Mouse (Mus musculus): Measurements from ENCODE around the gene Colgalt2. TPM values are rescaled to one million over a fixed set of nuclear protein-coding genes. Genes with fewer than 3 reads are reported as not detected.

Colgalt2 gene
- polyA plus RNA-seq, 1 experiment from 2014 or later: 3.5 TPM

DNA sequence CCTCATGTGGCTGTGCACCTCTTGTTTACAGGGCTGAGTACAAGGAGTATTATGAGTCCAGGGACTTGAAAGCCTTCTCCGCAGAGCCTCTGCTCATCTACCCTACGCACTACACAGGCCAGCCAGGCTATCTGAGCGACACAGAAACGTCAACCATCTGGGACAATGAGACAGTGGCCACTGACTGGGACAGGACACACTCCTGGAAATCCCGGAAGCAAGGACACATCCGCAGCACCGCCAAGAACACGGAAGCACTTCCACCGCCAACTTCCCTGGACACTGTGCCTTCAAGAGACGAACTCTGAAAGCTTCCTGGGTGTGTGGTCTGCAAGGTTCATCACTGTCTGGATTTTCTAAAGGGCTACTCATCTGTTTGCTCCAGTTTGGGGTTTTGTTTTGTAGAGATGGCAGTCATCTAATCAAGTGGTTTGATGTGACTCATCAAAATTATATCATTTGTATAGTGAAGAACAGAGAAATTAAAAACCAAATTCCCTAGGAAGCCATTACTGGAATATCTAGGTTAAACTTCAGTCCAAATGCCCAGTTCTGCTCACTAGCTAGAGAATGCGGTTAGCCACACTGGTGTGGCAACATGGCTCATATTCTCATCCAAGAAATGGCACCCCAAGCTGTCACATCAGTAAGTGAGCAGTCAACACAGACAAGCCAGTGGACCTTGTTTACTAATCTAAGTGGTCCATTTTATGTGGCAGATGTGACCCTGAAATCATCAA, 109.0 kb downstream of the Colgalt2 start:
- Histone ChIP-seq H3K4me2 (no peak overlapping the region), H3K9me3 (replicated peaks; ENCODE audit: control insufficient read depth, low read length) (no peaks in the 10 kb centered on the region), H3K9ac (ENCODE audit: low read depth, low read length) (no peak overlapping the region), H3K27ac (ENCODE audit: low read depth, low read length) (no peak overlapping the region), H3K36me3 (ENCODE audit: control insufficient read depth, insufficient read depth, low read length) (no peaks in the 10 kb centered on the region), H3K27me3 (ENCODE audit: control insufficient read depth, insufficient read depth, low read length) (no peaks in the 10 kb centered on the region), H3K4me3 (ENCODE audit: low read depth, low read length) (no peak overlapping the region), H3K4me1 (ENCODE audit: control insufficient read depth, insufficient read depth, low read length) (no peaks in the 10 kb centered on the region)
- ATAC-seq (replicated peaks; ENCODE audit: insufficient number of reproducible peaks, low FRiP score, low TSS enrichment): no peak
- 88% methylated on average over 11 of the region's 11 CpGs for WGBS (ENCODE audit: insufficient replicate concordance)

DNA sequence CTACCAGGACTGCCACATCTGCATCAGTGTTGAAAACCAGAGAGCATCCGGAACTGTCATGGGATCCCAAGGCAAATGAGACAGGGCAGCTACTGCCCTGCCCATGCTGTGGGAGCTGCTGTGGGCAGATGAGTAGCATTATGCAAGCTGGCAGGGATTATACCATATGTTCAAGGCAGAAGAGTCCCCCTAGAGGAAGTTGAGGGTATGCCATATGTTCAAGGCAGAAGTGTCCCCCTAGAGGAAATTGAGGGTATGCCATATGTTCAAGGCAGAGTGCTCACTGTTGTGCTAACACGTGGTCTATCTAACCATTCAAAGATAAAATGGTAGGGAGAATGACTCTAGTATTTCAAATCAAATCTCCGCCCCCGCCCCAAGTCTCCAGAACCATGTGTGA, 111.6 kb downstream of the Colgalt2 start:
- Histone ChIP-seq H3K4me1 (ENCODE audit: control insufficient read depth, insufficient read depth, low read length) (peaks cover 10% of the 10 kb centered on the region), H3K9me3 (replicated peaks; ENCODE audit: control insufficient read depth, low read length) (no peaks in the 10 kb centered on the region), H3K9ac (ENCODE audit: low read depth, low read length) (no peak overlapping the region), H3K27ac (ENCODE audit: low read depth, low read length) (no peak overlapping the region), H3K4me3 (ENCODE audit: low read depth, low read length) (no peak overlapping the region), H3K36me3 (ENCODE audit: control insufficient read depth, insufficient read depth, low read length) (no peaks in the 10 kb centered on the region), H3K27me3 (ENCODE audit: control insufficient read depth, insufficient read depth, low read length) (no peaks in the 10 kb centered on the region), H3K4me2 (no peak overlapping the region)
- ATAC-seq (replicated peaks; ENCODE audit: insufficient number of reproducible peaks, low FRiP score, low TSS enrichment): no peak
- 63% methylated on average over 4 of the region's 4 CpGs for WGBS (ENCODE audit: insufficient replicate concordance)

- WGBS (ENCODE audit: insufficient replicate concordance): 56% methylated on average over 4 of the region's 4 CpGs
- Histone ChIP-seq H3K4me3 (ENCODE audit: low read depth, low read length) (no peak overlapping the region), H3K9me3 (replicated peaks; ENCODE audit: control insufficient read depth, low read length) (no peaks in the 10 kb centered on the region), H3K27ac (ENCODE audit: low read depth, low read length) (peak overlapping the region; percentile 50; the same call in 1 of the 2 replicates), H3K4me2 (peak overlapping the region; percentile 37), H3K27me3 (ENCODE audit: control insufficient read depth, insufficient read depth, low read length) (no peaks in the 10 kb centered on the region), H3K36me3 (ENCODE audit: control insufficient read depth, insufficient read depth, low read length) (0 out of 2 replicates have a peak, but pooled peaks cover 3% of the 10 kb centered on the region), H3K4me1 (ENCODE audit: control insufficient read depth, insufficient read depth, low read length) (peaks cover 10% of the 10 kb centered on the region), H3K9ac (ENCODE audit: low read depth, low read length) (peak overlapping the region; percentile 43; the same call in 1 of the 2 replicates)
- ATAC-seq (replicated peaks; ENCODE audit: insufficient number of reproducible peaks, low FRiP score, low TSS enrichment): no peak
These were observed 114.6 kb downstream of the Colgalt2 start for GRCm38 (mm10) chr1:152514256-152514655.

DNA sequence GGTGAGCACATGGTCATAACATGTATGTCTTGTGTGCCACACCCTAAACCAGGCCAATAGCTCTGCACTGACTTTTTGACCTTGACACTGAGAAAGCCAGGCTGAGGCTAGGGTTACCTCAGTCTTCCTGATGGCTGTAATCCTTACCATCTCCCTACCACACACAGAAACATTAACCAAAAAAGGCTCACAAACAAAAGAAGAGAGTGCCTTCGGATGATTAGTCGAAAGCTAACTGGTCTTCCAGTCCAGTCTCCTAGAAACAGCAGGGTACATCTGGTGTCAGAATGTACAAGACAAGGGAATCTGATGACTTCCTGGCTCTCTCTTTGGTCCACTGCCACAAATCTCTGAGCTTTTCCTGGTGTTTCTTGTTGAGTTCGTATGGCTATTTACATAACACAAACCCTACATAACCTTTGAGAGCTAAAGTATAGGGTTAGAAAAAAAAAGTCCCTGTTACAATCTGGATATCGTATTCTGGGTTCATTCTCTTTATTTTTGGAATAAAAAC, 117.5 kb downstream of the Colgalt2 start:
- Histone ChIP-seq H3K27ac (ENCODE audit: low read depth, low read length) (no peak overlapping the region), H3K27me3 (ENCODE audit: control insufficient read depth, insufficient read depth, low read length) (no peaks in the 10 kb centered on the region), H3K4me2 (no peak overlapping the region), H3K9me3 (replicated peaks; ENCODE audit: control insufficient read depth, low read length) (no peaks in the 10 kb centered on the region), H3K4me3 (ENCODE audit: low read depth, low read length) (no peak overlapping the region), H3K36me3 (ENCODE audit: control insufficient read depth, insufficient read depth, low read length) (peaks cover 19% of the 10 kb centered on the region), H3K4me1 (ENCODE audit: control insufficient read depth, insufficient read depth, low read length) (peaks cover 10% of the 10 kb centered on the region), H3K9ac (ENCODE audit: low read depth, low read length) (no peak overlapping the region)
- ATAC-seq (replicated peaks; ENCODE audit: insufficient number of reproducible peaks, low FRiP score, low TSS enrichment): no peak
- 75% methylated on average over 4 of the region's 4 CpGs for WGBS (ENCODE audit: insufficient replicate concordance)

DNA sequence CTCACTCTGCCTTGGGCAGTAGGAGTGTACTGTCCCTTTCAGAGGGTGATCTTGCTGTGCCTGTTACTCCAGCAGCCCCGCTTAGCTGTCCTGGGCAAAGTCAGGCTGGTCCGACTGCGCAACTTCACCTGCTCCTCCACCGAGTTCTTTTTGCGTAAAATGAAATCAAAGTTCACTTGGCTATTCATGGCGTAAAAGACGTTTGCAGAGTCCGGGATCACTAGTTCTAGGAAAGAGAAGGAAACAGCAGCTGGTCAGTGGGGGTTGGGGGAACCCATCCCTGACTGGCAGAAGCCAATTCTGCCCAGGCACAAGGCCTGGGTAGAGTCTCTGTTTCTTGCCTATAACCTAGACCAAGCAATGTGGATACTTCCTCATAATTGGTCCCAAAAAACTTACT, 119.3 kb downstream of the Colgalt2 start:
- no peak for ATAC-seq (replicated peaks; ENCODE audit: insufficient number of reproducible peaks, low FRiP score, low TSS enrichment)
- peaks cover 18% of the 10 kb centered on the region for H3K4me1 ChIP-seq (ENCODE audit: control insufficient read depth, insufficient read depth, low read length)
- no peaks in the 10 kb centered on the region for H3K9me3 ChIP-seq (replicated peaks; ENCODE audit: control insufficient read depth, low read length)
- no peaks in the 10 kb centered on the region for H3K27me3 ChIP-seq (ENCODE audit: control insufficient read depth, insufficient read depth, low read length)
- H3K4me3 ChIP-seq (ENCODE audit: low read depth, low read length): no peak overlapping the region
- H3K27ac ChIP-seq (ENCODE audit: low read depth, low read length): no peak overlapping the region
- H3K9ac ChIP-seq (ENCODE audit: low read depth, low read length): no peak overlapping the region
- peaks cover 19% of the 10 kb centered on the region for H3K36me3 ChIP-seq (ENCODE audit: control insufficient read depth, insufficient read depth, low read length)
- WGBS (ENCODE audit: insufficient replicate concordance): 91% methylated on average over 8 of the region's 8 CpGs
- no peak overlapping the region for H3K4me2 ChIP-seq

GRCm38 (mm10) chr1:152520798-152521575, 121.4 kb downstream of the Colgalt2 start:
- Histone ChIP-seq H3K27ac (ENCODE audit: low read depth, low read length) (no peak overlapping the region), H3K36me3 (ENCODE audit: control insufficient read depth, insufficient read depth, low read length) (peaks cover 22% of the 10 kb centered on the region), H3K4me3 (ENCODE audit: low read depth, low read length) (no peak overlapping the region), H3K4me1 (ENCODE audit: control insufficient read depth, insufficient read depth, low read length) (peaks cover 21% of the 10 kb centered on the region), H3K9me3 (replicated peaks; ENCODE audit: control insufficient read depth, low read length) (no peaks in the 10 kb centered on the region), H3K27me3 (ENCODE audit: control insufficient read depth, insufficient read depth, low read length) (no peaks in the 10 kb centered on the region), H3K4me2 (no peak overlapping the region), H3K9ac (ENCODE audit: low read depth, low read length) (no peak overlapping the region)
- 71% methylated on average over 16 of the region's 16 CpGs for WGBS (ENCODE audit: insufficient replicate concordance)
- ATAC-seq (replicated peaks; ENCODE audit: insufficient number of reproducible peaks, low FRiP score, low TSS enrichment): no peak

- Histone ChIP-seq H3K4me2 (no peak overlapping the region), H3K36me3 (ENCODE audit: control insufficient read depth, insufficient read depth, low read length) (peaks cover 22% of the 10 kb centered on the region), H3K27ac (ENCODE audit: low read depth, low read length) (no peak overlapping the region), H3K4me1 (ENCODE audit: control insufficient read depth, insufficient read depth, low read length) (peaks cover 33% of the 10 kb centered on the region), H3K4me3 (ENCODE audit: low read depth, low read length) (no peak overlapping the region), H3K9me3 (replicated peaks; ENCODE audit: control insufficient read depth, low read length) (no peaks in the 10 kb centered on the region), H3K9ac (ENCODE audit: low read depth, low read length) (no peak overlapping the region), H3K27me3 (ENCODE audit: control insufficient read depth, insufficient read depth, low read length) (no peaks in the 10 kb centered on the region)
- ATAC-seq (replicated peaks; ENCODE audit: insufficient number of reproducible peaks, low FRiP score, low TSS enrichment): no peak
- WGBS (ENCODE audit: insufficient replicate concordance): 75% methylated on average over 3 of the region's 3 CpGs
These were observed 122.6 kb downstream of the Colgalt2 start for GRCm38 (mm10) chr1:152522226-152522625.

- no peak for ATAC-seq (replicated peaks; ENCODE audit: insufficient number of reproducible peaks, low FRiP score, low TSS enrichment)
- Histone ChIP-seq H3K4me2 (no peak overlapping the region), H3K9me3 (replicated peaks; ENCODE audit: control insufficient read depth, low read length) (no peaks in the 10 kb centered on the region), H3K27ac (ENCODE audit: low read depth, low read length) (no peak overlapping the region), H3K4me3 (ENCODE audit: low read depth, low read length) (no peak overlapping the region), H3K36me3 (ENCODE audit: control insufficient read depth, insufficient read depth, low read length) (peaks cover 24% of the 10 kb centered on the region), H3K27me3 (ENCODE audit: control insufficient read depth, insufficient read depth, low read length) (no peaks in the 10 kb centered on the region), H3K9ac (ENCODE audit: low read depth, low read length) (no peak overlapping the region), H3K4me1 (ENCODE audit: control insufficient read depth, insufficient read depth, low read length) (peaks cover 44% of the 10 kb centered on the region)
- WGBS (ENCODE audit: insufficient replicate concordance): 20% methylated on average over 11 of the region's 11 CpGs
These were observed 123.7 kb downstream of the Colgalt2 start for GRCm38 (mm10) chr1:152523292-152523691.
